Mouse (Mus musculus) thymus, adult 2 months (tissue): ENCODE measurements around the gene Als2. TPM values are rescaled to one million over a fixed set of nuclear protein-coding genes. Genes with fewer than 3 reads are reported as not detected.

Experiments used
- DNase-seq: peaks from one replicate; pipeline ENCODE4 v3.0.0; 2021
- H3K27ac ChIP-seq: fragments of 200-500 bp; 2 replicates; pipeline ENCODE4 v1.5.1; 2012; ENCODE audit warnings: low read length, control low read depth; ENCODE audit not compliant: control insufficient read depth, insufficient read depth
- H3K27me3 ChIP-seq: fragments of 200-500 bp; 2 replicates; pipeline ENCODE4 v1.6.1; 2012; ENCODE audit warnings: mild to moderate bottlenecking, low read length, moderate library complexity, mixed read lengths; ENCODE audit not compliant: control insufficient read depth, insufficient read depth
- H3K36me3 ChIP-seq: fragments of 200-500 bp; 2 replicates; pipeline ENCODE4 v1.6.1; 2012; ENCODE audit warnings: mild to moderate bottlenecking, low read length, moderate library complexity; ENCODE audit not compliant: control insufficient read depth, insufficient read depth
- H3K4me1 ChIP-seq: fragments of 200-500 bp; replicated peaks from 2 replicates; pipeline ENCODE4 v1.6.1; 2012; ENCODE audit warnings: low read length; ENCODE audit not compliant: control insufficient read depth, insufficient read depth
- H3K4me3 ChIP-seq: fragments of 200-500 bp; 2 replicates; pipeline ENCODE4 v1.5.1; 2012; ENCODE audit warnings: mild to moderate bottlenecking, low read length, control low read depth, moderate library complexity; ENCODE audit not compliant: control insufficient read depth, insufficient read depth
- CTCF ChIP-seq: fragments of 200-500 bp; IDR thresholded peaks from 2 replicates; pipeline ENCODE4 v1.5.1; 2012; ENCODE audit warnings: mild to moderate bottlenecking, control low read depth, low read length, moderate library complexity, borderline replicate concordance; ENCODE audit not compliant: control insufficient read depth, poor library complexity, insufficient read depth; ENCODE audit errors: extremely low read depth
- POLR2A ChIP-seq: fragments of 200-500 bp; IDR thresholded peaks from 2 replicates; pipeline ENCODE4 v1.6.1; 2012; ENCODE audit warnings: mild to moderate bottlenecking, low read length, control low read depth, moderate library complexity; ENCODE audit not compliant: control insufficient read depth, poor library complexity, insufficient read depth; ENCODE audit errors: extremely low read depth
- WGBS: fragments of 180-500 bp; shearing (Covaris S2); methylation state at CpG from one replicate; pipeline ENCODE4 v1.1.7; 2018; 5-methylcytosine and 5-hydroxymethylcytosine counted together
- polyA plus RNA-seq: library from polyadenylated mRNA; depleted of rRNA; stranded (reverse); fragments of >200 nt; gene quantifications from 2 replicates; pipeline ENCODE4 v1.2.3, GENCODE M21; 2012

Gene Als2
- polyA plus RNA-seq, 1 experiment = 15.9 TPM

- TF ChIP-seq POLR2A = no peak
- TF ChIP-seq CTCF = no peak
- H3K27ac ChIP-seq = no peak overlapping the region
- H3K4me3 ChIP-seq = no peak overlapping the region
- H3K27me3 ChIP-seq = no peaks in the 10 kb centered on the region
- DNase-seq = no peak
- H3K4me1 ChIP-seq = no peaks in the 10 kb centered on the region
- 94% methylated on average over 10 of the region's 10 CpGs for WGBS
- peaks cover 22% of the 10 kb centered on the region for H3K36me3 ChIP-seq
These were observed 34.7 kb downstream of the Als2 start for GRCm38 (mm10) chr1:59202367-59202766.

- no peak for DNase-seq
- TF ChIP-seq POLR2A (no peak), CTCF (no peak)
- Histone ChIP-seq H3K27me3 (no peaks in the 10 kb centered on the region), H3K4me3 (no peak overlapping the region), H3K4me1 (no peaks in the 10 kb centered on the region), H3K27ac (no peak overlapping the region), H3K36me3 (peaks cover 22% of the 10 kb centered on the region)
- 93% methylated on average over 1 of the region's 1 CpGs for WGBS
These were observed 35.5 kb downstream of the Als2 start for GRCm38 (mm10) chr1:59201561-59201960.

- no peak for DNase-seq
- Histone ChIP-seq H3K27me3 (no peaks in the 10 kb centered on the region), H3K4me1 (no peaks in the 10 kb centered on the region), H3K27ac (no peak overlapping the region), H3K4me3 (no peak overlapping the region), H3K36me3 (peaks cover 22% of the 10 kb centered on the region)
- 98% methylated on average over 5 of the region's 5 CpGs for WGBS
- TF ChIP-seq CTCF (no peak), POLR2A (no peak)
These were observed 36.1 kb downstream of the Als2 start for GRCm38 (mm10) chr1:59200960-59201359.

DNA sequence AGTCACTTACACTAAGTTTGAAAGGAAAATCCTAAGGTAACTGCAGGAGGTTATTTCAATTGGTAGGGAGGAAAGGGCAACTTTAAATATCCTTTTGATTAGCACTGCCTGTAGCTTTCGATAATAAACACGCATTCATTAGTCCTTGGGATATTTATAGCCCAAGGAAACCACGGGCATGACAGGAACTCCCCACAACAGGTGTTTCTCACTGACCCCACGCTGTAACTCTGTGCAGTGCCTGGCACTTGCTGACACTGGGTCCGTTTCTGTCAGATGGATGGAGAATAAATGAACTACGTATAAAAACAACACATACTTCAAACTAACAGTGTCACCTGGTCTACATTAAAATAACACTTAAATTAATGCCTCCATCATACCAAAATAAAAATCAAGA lies 42.1 kb downstream of the Als2 start:
- no peak overlapping the region for H3K27ac ChIP-seq
- H3K4me1 ChIP-seq = no peaks in the 10 kb centered on the region; the same call in 1 of the 2 replicates
- H3K36me3 ChIP-seq = peaks cover 52% of the 10 kb centered on the region
- DNase-seq = no peak
- no peaks in the 10 kb centered on the region for H3K27me3 ChIP-seq
- no peak overlapping the region for H3K4me3 ChIP-seq
- WGBS = 38% methylated on average over 6 of the region's 6 CpGs
- TF ChIP-seq CTCF (no peak), POLR2A (no peak)

GRCm38 (mm10) chr1:59187786-59188185 lies 49.2 kb downstream of the Als2 start:
- WGBS = 96% methylated on average over 5 of the region's 5 CpGs
- no peak overlapping the region for H3K4me3 ChIP-seq
- no peaks in the 10 kb centered on the region; the same call in 1 of the 2 replicates for H3K4me1 ChIP-seq
- H3K36me3 ChIP-seq = peaks cover 37% of the 10 kb centered on the region
- DNase-seq = no peak
- H3K27ac ChIP-seq = no peak overlapping the region
- no peaks in the 10 kb centered on the region for H3K27me3 ChIP-seq
- TF ChIP-seq CTCF = no peak
- TF ChIP-seq POLR2A = no peak

- no peak for TF ChIP-seq POLR2A
- no peak for TF ChIP-seq CTCF
- Histone ChIP-seq H3K4me3 (no peak overlapping the region), H3K27ac (no peak overlapping the region), H3K27me3 (no peaks in the 10 kb centered on the region), H3K36me3 (peaks cover 42% of the 10 kb centered on the region), H3K4me1 (no peaks in the 10 kb centered on the region; the same call in 1 of the 2 replicates)
- 95% methylated on average over 10 of the region's 10 CpGs for WGBS
- no peak for DNase-seq
These were observed 50.7 kb downstream of the Als2 start for GRCm38 (mm10) chr1:59186317-59186716.

DNA sequence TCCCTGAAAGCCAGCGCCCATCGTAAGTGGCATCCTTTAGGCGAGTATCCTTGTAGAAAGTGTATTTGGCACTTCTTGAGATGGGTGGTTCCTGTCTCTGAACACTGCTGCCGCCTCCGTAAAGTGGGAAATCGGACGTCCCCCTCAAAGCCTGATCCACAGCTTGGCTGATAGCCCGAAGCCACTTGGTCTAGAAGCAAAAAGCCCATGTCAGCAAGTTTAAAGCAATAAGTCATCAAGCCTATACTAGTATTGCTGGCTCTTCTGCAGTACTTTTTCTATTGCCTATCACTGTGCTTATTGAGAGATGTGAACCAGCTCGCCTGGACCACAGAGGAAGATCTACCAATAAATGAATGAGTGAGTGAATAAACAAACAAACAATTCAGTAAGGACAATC lies 51.6 kb downstream of the Als2 start:
- no peaks in the 10 kb centered on the region for H3K27me3 ChIP-seq
- no peak for DNase-seq
- no peak overlapping the region for H3K27ac ChIP-seq
- 95% methylated on average over 9 of the region's 9 CpGs for WGBS
- 0 out of 2 replicates have a peak, but pooled peaks cover 3% of the 10 kb centered on the region for H3K4me1 ChIP-seq
- peaks cover 37% of the 10 kb centered on the region for H3K36me3 ChIP-seq
- H3K4me3 ChIP-seq = no peak overlapping the region
- TF ChIP-seq CTCF = no peak
- TF ChIP-seq POLR2A = no peak
